In genomic region chr13:97948856-97949255, GRCm38 (mm10) we compare ENCODE assay signal across 31 mouse cellular contexts.
DNase-seq lines count a peak whose midpoint lies in the region; ATAC-seq lines count a peak whose summit lies in the region.
"Had no signal": no experiment of that assay in that cellular context is flagged by ENCODE, and none has a peak within 500 bp of the region (broad histone marks: within the 10 kb centered on the region; RNA-seq: fewer than 3 reads in every experiment).

No protein-coding gene starts in this region.

- WGBS in limb, embryonic 10.5 days: 93% methylated on average over 6 of the region's 6 CpGs

- no peaks in the 10 kb centered on the region for H3K27me3 ChIP-seq in limb, embryonic 10.5 days (ENCODE audit: low read depth, poor library complexity, severe bottlenecking)
- H3K27me3 ChIP-seq: CH12.LX; embryonic facial prominence, embryonic 13.5 days; forebrain, embryonic 13.5 days; heart, embryonic 13.5 days; Patski had no signal

- no peaks in the 10 kb centered on the region for H3K9me3 ChIP-seq in limb, embryonic 10.5 days (replicated peaks)
- H3K9me3 ChIP-seq: embryonic facial prominence, embryonic 10.5 days; embryonic facial prominence, embryonic 13.5 days; forebrain, embryonic 13.5 days; G1E; heart, embryonic 10.5 days; heart, embryonic 13.5 days had no signal

- no peak overlapping the region for H3K4me3 ChIP-seq in limb, embryonic 10.5 days
- H3K4me3 ChIP-seq: embryonic facial prominence, embryonic 10.5 days; embryonic facial prominence, embryonic 13.5 days; erythroblast, embryonic 14.5 days; forebrain, embryonic 13.5 days; heart, adult 2 months; heart, embryonic 10.5 days; heart, embryonic 13.5 days had no signal

- ATAC-seq in frontal cortex, adult (ENCODE audit: low TSS enrichment): peak; percentile 64; the same call in 1 of the 2 replicates
- ATAC-seq: forebrain, embryonic 13.5 days; forebrain, embryonic 16.5 days; hindbrain, postnatal 0 days; inflammation-experienced regulatory T-cells, adult 6 months; Patski had no signal

- no peak overlapping the region for H3K27ac ChIP-seq in limb, embryonic 10.5 days
- H3K27ac ChIP-seq: embryonic facial prominence, embryonic 10.5 days; embryonic facial prominence, embryonic 13.5 days; forebrain, embryonic 13.5 days; heart, adult 2 months; heart, embryonic 10.5 days; heart, embryonic 13.5 days; hindbrain, embryonic 14.5 days; hindbrain, postnatal 0 days had no signal

- peaks cover 8% of the 10 kb centered on the region for H3K4me1 ChIP-seq in limb, embryonic 10.5 days
- H3K4me1 ChIP-seq: embryonic facial prominence, embryonic 13.5 days; heart, embryonic 10.5 days had no signal

- peaks cover 13% of the 10 kb centered on the region; the same call in 1 of the 2 replicates for H3K36me3 ChIP-seq in limb, embryonic 10.5 days
- H3K36me3 ChIP-seq: G1E; heart, embryonic 10.5 days had no signal

- DNase-seq in frontal cortex, postnatal 14 days (ENCODE audit: low spot score in 2 of 2): no peak
- peak; percentile 42 for DNase-seq in layer of hippocampus, adult 9-11 months
- DNase-seq in layer of hippocampus, adult 8-10 months (ENCODE audit: low spot score in 2 of 2): no peak
- peak; percentile 11 for DNase-seq in limb, embryonic 10.5 days (ENCODE audit: low spot score)
- DNase-seq in adrenal gland, postnatal 14 days: no peak
- DNase-seq: adrenal gland, postnatal 10 days; B cell, adult 2 months; cerebellum, adult 11-12 months; cerebellum, adult 8-10 months; cerebellum, postnatal 10 days; cerebellum, postnatal 36 days; embryo, embryonic 11 days; gastrocnemius, postnatal 10 days; gastrocnemius, postnatal 36 days; heart, adult 2 months; heart, postnatal 14 days; heart, postnatal 4 days had no signal

Comparison
In these comparisons a context has a peak if more than half of its experiments do, and no peak if none do; other contexts are left out.
1. DNase-seq: peak in layer of hippocampus, adult 9-11 months (single experiment) and limb, embryonic 10.5 days (single experiment); none in frontal cortex, postnatal 14 days (0 of 2), layer of hippocampus, adult 8-10 months (0 of 2) and adrenal gland, postnatal 14 days (single experiment).